Mouse (Mus musculus): ENCODE measurements at regions not wholly inside any gene's neighbourhood (a gene's known extent, or its start where the extent isn't known, plus 50 kb on each side); places are given as distances from the start of the nearest gene placed in this dataset.

DNA sequence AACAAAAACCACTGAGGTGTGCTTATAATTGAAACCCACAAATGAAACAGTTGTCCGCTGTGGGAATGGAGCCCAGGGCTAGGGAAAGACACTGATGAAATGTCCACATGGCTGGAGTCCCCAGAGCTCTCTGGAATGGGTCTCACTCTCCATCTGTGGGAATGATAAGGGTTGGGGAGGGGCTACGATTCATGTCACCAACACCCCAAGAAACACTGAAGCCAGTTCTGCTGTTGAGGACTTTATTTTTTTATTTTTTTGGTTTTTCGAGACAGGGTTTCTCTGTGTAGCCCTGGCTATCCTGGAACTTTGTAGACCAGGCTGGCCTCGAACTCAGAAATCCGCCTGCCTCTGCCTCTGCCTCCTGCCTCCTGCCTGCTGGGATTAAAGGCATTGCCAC lies 56.8 kb upstream of the Calm2 start:
- TF ChIP-seq MAFK (IDR thresholded peaks at IDR 0.05; ENCODE audit: insufficient read depth, low read depth, low read length), result no peak
- no peak for TF ChIP-seq ZC3H11A (IDR thresholded peaks at IDR 0.05; ENCODE audit: borderline replicate concordance, low read depth, low read length)
- no peak for TF ChIP-seq ZNF384 (IDR thresholded peaks at IDR 0.05; ENCODE audit: low read depth, low read length)
- no peak for TF ChIP-seq HCFC1 (IDR thresholded peaks at IDR 0.05; ENCODE audit: borderline replicate concordance, insufficient read depth, low read length)
- no peak for TF ChIP-seq CHD2 (IDR thresholded peaks at IDR 0.05; ENCODE audit: low read depth, low read length)

Data from ES-E14 (cell line).